Mouse (Mus musculus) embryonic stem cell, embryonic (primary cell): Measurements from ENCODE around the gene Tcp10a.
"Not testable (repeated sequence)": the region's sequence is repeated elsewhere in the genome, so short reads cannot be mapped to it uniquely, and the experiment has no call there.

Source experiments
- CTCF ChIA-PET, 4 experiments: fragments of 300-600 bp in 2 of 4; fragments of 350-600 bp in 2 of 4; sonication (Branson Sonifier 250); formaldehyde crosslinking; loops; one replicate each; lab custom pipeline; 2022; ENCODE audit warnings: inconsistent platforms in 2 of 4; lab: Charles Lee
- POLR2A ChIA-PET, 4 experiments: fragments of 300-600 bp in 2 of 4; fragments of 350-600 bp in 2 of 4; sonication (Branson Sonifier 250); formaldehyde crosslinking; loops; one replicate each; lab custom pipeline; 2022; ENCODE audit warnings: antibody characterized with exemption in 4 of 4, inconsistent platforms in 1 of 4; lab: Charles Lee

Gene Tcp10a

GRCm38 (mm10) chr17:7324346-7324745 is at the start of gene Tcp10a:
Gene Tcp10a (plus strand): TSS chr17:7324646.
- CTCF ChIA-PET, POLR2A ChIA-PET: not testable (repeated sequence)

GRCm38 (mm10) chr17:7278702-7279242 is 45.7 kb upstream of the Tcp10a start:
- ChIA-PET CTCF (interaction anchor here in 1 of 4 experiments (0.6 kb wide), 2 partner anchors 580 to 1847 kb away, joined by 3 to 4 read pairs; no protein-coding TSS in a partner anchor), POLR2A (interaction anchor here in 1 of 4 experiments (0.6 to 1.5 kb wide), 2 partner anchors 9 to 141 kb away, joined by 4 read pairs; no protein-coding TSS in a partner anchor)

DNA sequence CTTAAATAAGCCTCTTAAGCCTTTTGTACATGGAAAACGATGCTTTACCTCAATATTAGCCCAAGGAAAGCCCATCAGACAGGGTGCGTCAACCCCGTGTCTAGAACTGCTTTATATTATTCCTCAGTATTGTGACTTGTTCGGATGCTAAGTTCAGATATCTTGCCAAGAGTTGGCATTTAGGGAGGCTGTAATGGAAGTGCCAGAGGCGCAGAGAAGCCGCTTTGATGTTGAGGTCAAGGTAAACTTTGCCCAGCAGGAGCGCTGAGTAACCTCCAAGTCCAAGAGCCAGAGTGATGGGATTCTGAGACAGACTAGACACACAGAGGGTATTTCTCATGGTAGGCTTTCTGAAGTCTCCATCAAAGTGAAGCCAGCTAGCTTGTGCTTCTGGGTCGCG is 45.2 kb upstream of the Tcp10a start:
- POLR2A ChIA-PET: interaction anchor here in 1 of 4 experiments (1.5 kb wide), 1 partner anchor 9 kb away, joined by 4 read pairs; no protein-coding TSS in a partner anchor
- CTCF ChIA-PET: interaction anchor here in 1 of 4 experiments (0.6 kb wide), 2 partner anchors 580 to 1847 kb away, joined by 3 to 4 read pairs; no protein-coding TSS in a partner anchor

- ChIA-PET POLR2A (interaction anchor here in 2 of 4 experiments (0.6 to 1.3 kb wide), 3 partner anchors 12 to 1980 kb away, joined by 3 read pairs; no protein-coding TSS in a partner anchor), CTCF (interaction anchor here in 1 of 4 experiments (0.6 kb wide), 1 partner anchor 14 kb away, joined by 5 read pairs; no protein-coding TSS in a partner anchor)
Measured at GRCm38 (mm10) chr17:7284297-7284910, 40.0 kb upstream of the Tcp10a start.

GRCm38 (mm10) chr17:7285292-7285691 is 39.2 kb upstream of the Tcp10a start:
- CTCF ChIA-PET: interaction anchor here in 1 of 4 experiments (0.6 kb wide), 1 partner anchor 15 kb away, joined by 5 read pairs; no protein-coding TSS in a partner anchor
- POLR2A ChIA-PET: interaction anchor here in 1 of 4 experiments (1.0 to 1.3 kb wide), 2 partner anchors 12 to 27 kb away, joined by 3 read pairs; no protein-coding TSS in a partner anchor

- POLR2A ChIA-PET: interaction anchor here in 1 of 4 experiments (1.5 kb wide), 1 partner anchor 11 kb away, joined by 3 read pairs; no protein-coding TSS in a partner anchor
- CTCF ChIA-PET: no interaction called here
Measured at GRCm38 (mm10) chr17:7286422-7287050, 37.9 kb upstream of the Tcp10a start.

DNA sequence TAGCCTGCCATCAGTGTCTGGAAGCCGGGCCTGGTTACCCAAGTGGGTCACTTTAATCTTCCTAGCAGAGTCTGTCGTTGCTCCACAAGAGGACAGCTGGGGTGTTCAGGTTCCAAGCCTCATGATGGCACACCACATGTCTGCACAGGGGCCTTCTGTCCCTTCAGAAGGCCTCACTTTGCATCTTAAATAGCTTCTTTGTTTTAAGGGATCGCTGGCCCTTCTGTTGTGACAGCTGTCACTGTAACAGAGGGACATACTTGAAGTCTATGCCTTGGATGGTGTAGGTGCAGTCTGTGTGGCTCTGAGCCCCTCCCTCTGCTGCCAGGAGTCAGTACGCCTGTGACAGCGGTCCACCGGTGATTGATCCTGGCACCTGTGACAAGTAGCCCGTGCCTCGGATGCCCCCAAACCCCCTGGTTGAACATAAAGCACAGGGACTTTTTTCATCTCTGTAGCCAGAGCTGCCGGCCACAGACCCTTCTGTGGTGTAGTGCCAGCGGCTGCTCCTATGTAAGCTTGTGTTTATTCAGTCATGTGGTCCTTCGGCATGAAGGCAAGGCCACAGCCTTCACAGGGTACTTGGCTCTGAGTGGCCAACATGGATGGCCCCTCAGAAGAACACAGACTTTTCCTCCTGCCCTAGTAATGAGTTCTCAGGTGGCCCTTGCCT is 32.3 kb upstream of the Tcp10a start:
- ChIA-PET CTCF (no interaction called here), POLR2A (interaction anchor here in 1 of 4 experiments (1.3 kb wide), 1 partner anchor 29 kb away, joined by 3 read pairs; no protein-coding TSS in a partner anchor)

GRCm38 (mm10) chr17:7306278-7307196 is 17.9 kb upstream of the Tcp10a start:
- POLR2A ChIA-PET, CTCF ChIA-PET: not testable (repeated sequence)

DNA sequence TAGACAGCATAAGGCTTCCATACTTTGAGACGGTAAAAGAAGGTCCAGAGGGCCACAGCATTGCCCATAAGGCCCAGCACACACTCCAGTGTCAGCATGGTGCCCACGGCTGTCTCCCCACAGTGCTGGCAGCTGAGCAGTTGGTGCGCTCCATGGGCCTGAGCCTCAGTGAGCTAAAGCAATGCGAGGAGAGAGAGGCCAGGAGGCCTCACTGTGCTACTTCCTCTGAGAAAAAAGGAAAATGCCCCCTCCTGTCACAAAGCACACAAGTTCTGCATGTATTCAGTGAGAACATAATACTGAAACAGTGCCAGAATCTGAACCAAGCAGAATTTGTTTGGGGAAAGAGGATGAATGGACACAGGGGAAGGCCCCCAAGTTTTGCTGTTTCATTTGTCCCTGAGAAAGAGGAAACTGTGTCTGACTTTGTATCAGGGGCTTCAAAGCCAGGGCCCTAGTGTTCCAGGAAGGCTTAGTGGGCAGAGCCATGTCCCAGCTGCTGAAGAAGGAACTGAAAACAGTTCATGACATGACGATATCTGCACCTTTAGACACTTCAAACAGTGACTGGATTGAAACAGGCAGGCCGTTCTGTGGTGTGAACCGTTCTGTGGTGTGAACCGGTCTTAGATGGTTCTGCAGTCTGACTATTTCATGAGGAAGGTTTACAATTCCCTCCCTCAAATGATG is 8.6 kb upstream of the Tcp10a start:
- POLR2A ChIA-PET, CTCF ChIA-PET: not testable (repeated sequence)

DNA sequence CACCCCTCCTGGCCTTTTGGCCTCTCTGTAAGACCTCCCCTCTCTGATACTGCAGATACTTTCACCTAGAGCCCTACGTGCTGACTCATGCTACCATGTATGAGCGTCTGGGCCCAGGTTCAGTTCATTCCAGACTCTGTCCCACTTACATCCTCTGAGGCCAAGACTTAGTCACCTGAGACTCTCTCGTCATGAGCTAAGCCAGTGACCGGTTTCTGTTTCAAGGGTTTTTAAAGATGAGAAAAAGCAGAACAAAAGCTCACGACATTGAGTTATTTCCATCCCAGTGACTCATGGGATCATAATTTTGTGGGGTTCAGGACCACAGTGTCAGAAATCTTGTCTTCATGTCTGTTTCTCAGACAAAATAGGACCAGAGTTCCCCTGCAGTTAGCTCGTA is 4.7 kb upstream of the Tcp10a start:
- CTCF ChIA-PET, POLR2A ChIA-PET: not testable (repeated sequence)

DNA sequence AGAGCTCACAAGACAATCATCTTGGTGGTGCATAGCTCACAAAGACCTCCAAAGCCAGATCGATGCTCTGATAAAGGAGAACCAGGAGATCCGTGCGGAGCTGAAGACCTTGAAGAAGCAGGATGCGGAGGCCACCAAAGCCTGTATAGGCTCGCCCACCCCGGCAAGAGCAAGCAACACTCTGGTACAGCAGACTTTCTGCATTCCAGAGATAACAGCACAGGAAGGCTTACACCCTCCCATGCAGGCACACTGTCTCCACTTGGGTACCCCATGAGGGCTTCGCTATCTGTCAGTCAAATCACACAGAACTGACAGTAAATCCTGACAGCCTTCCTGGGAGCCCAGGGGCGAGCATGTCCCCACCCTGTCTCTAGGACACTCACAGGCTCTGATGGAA is 2.0 kb downstream of the Tcp10a start:
- CTCF ChIA-PET, POLR2A ChIA-PET: not testable (repeated sequence)

DNA sequence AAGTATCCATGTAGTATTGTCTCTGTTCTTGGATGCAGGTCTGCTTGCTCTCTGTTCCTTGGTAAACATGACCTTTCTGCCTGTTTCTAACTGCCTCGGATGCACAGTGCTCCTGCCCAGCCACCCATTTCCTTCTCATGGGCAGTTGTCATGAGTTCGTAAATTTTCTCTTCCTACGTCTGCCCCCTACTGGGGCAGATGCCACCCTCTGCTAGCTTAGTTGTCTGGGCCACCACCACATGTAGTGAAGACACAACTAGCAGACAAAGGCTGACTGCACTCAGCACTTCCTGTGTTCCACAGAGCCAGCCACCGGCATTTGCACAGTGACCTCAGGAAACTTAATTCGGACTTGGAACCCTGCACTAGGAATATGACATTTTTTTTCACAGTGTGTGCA is 8.3 kb downstream of the Tcp10a start:
- CTCF ChIA-PET, POLR2A ChIA-PET: not testable (repeated sequence)

DNA sequence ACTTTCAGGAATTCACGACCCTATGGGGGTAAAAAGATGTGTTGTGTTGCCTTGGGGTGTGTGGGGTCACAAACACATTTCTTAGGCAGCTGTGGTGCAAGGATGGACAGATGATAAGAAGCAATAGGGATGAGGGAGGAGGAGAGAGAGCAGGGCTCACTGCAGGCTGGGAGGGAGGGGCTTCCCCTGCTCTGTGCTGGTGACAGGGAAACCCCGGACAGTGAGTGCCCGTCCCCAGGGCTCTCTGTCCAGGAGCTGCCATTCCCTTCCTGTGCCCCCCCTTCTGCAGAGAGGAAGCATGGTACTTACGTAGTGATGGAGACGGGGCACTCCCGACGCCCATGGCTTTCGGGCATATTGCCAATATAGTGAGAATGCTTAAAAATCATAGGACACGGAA is 12.9 kb downstream of the Tcp10a start:
- CTCF ChIA-PET, POLR2A ChIA-PET: not testable (repeated sequence)

DNA sequence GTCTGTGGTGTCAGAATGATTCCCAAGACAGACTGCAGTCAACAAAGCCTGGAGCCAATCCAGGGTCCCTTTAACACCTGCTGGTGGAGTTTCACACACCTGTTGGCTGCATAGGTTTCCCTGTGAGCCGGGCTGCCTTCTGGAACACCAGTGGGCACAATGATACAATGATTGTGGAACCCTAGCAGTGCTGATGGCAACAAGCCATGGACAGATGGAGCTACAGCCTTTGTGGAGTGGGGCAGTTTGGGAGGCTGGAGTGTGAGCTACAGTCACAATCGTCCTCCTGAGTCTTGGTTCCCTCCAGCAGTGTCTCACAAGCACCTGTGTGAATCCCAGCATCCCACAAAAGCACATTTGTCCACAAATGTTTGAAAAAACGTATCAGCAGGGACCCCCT is 24.3 kb downstream of the Tcp10a start:
- POLR2A ChIA-PET, CTCF ChIA-PET: not testable (repeated sequence)

- CTCF ChIA-PET, POLR2A ChIA-PET: not testable (repeated sequence)
Measured at GRCm38 (mm10) chr17:7352596-7352995, 28.1 kb downstream of the Tcp10a start, which contains the start of gene Ttll2. Gene Ttll2 (minus strand): TSS chr17:7352696.

DNA sequence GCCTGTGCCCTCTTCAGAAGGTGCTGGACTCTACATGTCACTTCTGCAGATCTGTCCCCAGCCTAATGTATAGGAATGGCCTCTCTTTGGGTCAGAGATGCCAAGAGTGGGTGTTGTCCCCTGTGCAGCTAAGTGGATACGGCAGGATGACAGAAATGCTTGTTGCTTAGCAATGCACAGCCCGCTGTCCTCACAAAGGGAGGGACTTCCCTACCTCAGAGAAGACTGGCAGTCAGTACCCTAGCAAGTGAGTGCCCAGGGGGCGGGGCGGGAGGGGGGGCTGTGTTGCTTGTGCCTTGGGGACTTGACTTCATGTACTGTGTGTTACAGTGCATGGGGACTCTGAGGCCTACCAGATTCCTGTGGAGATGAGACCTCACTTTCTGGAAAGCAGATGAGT is 35.4 kb downstream of the Tcp10a start:
- CTCF ChIA-PET: not testable (repeated sequence)

DNA sequence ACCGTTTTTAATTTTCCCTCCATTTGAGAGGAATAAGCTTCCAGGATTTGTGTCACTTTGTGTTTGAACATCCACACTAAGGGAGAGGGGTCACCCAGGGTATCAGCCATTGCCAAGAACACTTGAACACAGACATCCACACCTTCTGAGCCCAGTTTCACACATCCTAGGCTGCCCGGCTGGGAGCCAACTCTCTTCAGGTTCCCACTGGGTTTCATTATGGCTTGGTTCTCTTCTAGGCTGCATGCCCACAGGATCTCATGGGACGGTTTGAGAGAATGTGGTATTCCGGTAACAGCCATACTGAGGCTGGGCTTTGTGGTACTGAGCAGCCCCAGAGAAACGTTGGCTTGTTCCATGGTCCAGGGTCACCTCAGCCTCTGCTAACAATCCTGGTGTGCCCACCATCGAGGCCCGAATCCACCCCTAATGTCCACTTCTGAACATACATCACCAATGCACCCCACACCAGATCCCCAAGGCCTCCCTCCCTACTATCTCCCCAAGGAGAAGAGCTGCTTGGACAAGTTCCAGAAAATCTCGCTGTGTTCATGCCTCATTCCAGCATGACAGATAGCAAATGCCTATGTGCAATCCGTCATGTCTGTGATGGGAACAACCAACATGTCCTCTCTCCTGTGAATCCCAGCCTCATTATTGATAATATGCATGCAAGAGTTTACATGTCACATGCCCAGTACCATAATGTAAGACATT is 36.5 kb downstream of the Tcp10a start:
- CTCF ChIA-PET, POLR2A ChIA-PET: not testable (repeated sequence)

More for the DNA sequence above, 35.4 kb downstream of the Tcp10a start:
- POLR2A ChIA-PET: not testable (repeated sequence)
